Mouse (Mus musculus) CD8-positive naive resting alpha-beta T cell, adult 2 months (primary cell): ENCODE results near the gene Ank2.

Source experiments
- DNase-seq, 2 experiments: peaks; one replicate each; pipeline ENCODE4 v3.0.0; 2022; ENCODE audit warnings: low read depth in 2 of 2, low spot score in 2 of 2

Ank2 gene

DNA sequence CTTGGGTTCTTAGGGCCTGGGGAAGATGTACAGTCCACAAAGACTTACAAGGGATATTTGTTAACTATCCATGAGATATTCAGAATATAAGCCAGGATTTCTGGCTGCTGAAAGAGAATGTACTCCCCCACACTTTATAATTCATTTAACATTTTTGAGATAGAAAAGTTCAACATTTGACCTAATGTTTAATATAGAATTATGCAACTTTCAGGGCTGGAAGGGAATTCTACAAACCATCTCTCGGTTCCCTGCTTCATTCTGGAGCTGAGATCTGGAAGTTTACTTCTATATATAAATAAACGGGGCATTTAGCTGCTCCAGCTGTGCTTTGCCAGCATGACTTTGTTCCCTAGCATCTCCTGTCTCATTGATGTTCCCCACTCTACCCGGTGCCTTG lies 372.9 kb downstream of the Ank2 start:
- DNase-seq = no peak

DNA sequence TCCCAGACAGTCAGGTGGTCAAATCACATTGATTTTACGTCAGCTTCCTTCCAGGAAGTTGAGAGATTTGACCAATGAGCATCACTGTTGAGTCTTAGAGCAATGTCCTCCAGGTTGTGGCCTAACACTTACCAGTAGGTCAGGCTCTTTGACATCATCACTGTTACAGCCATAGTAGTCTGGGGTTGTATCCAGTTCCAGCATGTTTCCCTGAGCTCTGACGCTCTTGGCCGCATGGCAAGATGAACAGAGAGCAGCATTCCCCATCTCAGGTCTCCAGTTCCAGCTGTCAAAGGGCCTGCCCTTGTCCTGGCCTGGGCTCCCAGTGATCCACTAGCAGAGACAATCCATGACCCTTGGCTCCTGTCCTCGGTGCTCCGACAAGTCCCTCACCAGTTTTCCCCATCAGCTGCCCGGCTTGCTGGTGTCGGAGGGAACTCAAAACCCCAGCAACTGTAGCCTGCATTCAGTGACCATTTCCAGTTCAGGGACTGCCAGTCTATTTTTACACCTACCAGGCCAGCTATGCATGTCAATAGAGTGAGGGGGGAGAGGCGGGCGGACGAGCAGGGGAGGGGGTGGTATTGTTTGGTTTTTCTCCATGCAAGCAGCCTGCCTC lies 374.7 kb downstream of the Ank2 start:
- DNase-seq = no peak

DNA sequence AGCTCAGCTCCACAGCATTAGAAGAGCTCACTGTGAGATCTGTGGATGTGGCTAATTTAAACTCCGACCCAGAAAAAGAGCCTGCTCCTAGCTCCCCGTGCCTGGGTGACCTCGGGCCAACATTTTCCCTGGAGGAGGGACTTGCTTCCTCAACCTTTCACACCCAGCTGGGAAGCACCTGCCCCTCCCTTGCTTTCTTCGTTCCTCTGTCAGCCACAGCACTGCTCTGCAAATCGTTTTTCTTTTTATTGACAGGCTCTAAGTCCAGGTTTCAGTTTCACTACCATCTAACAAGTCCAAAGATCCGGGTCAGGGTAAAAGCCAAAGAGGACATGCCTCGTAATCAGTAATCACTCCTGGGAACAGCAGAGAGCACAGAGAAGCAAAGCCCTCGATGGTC lies 375.8 kb downstream of the Ank2 start:
- no peak for DNase-seq

DNA sequence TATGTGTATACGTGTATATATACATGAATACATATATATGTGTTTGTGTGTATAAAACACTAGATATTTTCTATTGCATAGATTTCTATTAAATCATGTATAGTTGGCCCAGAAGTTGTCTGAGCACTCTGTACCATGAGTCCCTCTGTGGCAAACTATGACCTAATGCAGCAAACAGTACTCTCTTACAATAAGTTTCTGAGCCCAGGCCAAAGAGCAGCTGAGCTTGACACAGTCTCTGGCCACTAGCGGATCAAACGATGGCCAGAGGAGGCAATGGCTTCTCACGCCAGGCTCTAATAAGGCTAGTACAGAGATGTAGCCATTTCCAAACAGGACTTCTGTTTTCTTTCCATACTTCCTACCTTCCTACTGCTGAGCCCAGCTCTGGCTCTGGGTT lies 380.4 kb downstream of the Ank2 start:
- no peak for DNase-seq

DNA sequence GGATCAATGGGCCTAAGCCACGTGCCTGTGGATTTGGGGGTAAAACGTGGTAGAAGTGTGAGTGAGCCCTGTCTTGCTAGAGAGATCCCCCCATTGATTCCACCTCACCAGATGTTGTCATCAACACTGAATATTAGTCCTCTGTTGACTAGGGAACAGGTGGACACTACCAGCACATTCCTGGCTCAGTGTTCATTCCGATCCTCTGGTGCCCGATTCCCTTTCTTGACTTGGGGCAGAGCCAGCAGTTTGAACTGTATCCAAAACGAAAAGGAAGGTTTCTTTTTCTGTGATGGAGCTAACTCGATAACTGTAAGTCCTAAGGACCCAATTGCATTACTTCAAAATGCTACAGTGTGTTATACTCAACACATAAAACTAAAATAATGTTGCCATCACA lies 382.9 kb downstream of the Ank2 start:
- no peak for DNase-seq

DNA sequence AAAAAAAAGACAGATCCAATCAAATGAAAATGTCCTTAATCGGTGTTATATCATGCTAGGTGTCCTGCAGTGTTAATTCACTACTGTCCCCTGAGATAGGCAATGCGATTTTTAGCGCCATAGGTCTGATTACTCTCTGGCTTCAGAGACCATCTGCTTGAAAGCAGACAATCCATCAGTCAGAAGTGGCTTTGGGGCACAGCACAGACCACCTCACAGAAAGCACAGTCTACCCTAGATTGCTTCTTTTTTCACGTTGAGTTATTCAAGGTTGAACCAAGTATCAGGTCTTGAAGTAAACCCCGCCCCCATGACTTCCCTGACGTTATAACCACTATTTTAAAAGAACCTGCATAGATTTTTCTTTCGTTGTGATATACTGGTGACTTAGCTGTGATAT lies 385.9 kb downstream of the Ank2 start:
- DNase-seq = no peak

DNA sequence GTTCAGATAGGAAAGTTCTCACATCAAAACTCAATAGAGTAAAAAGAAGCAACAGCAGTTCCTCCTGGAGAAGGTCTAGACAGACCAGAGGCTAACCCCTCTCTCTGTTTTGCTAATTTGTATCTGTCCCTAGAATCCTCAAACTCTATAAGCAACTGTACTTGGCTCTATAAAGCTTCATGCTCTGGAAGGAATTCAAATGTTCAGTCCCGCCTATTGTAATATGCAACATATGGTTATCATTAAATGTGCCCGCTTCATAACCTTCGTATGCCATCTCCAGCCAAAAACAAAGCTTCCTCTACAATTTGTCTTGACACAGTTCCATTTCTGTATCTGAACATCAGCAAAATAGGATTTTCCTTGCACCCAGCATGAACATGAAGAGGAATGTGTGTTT lies 389.7 kb downstream of the Ank2 start:
- no peak for DNase-seq

DNA sequence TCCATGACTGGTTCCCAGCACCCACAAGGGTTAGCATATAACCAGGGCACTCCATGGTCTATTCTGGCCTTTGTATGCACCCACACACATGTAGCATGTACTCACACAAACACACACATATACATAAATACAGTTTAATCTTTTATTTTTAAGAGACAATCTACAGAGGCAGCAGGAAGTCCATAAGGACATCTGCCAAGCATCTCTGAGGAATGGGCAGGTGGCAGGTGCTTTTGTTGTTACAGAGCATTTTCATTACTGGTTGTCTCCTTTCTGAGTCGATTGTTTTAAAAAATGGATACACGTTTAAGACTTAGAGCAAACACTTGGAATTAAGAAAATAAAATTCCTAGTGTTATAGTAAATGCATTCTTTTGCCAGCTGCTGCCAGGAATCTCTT lies 390.7 kb downstream of the Ank2 start:
- DNase-seq = no peak

DNA sequence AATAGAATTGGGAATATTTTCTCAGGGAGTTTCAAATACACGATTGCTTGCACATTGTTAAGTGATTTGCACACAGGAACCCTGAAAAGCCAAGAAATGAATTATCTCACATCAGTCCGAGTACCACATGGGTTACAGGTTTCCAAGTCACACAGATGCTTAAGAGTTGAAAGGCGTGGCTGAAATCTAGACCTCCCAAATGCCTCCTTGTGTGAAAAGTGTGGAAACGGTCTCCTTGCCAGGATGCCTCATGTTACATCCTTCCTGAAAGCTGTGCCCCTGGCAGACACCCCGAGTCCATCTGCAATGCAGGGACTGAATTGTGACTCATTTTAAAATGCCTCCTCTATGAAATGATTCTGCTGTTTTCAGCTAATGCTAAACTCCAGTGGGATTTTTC lies 391.9 kb downstream of the Ank2 start:
- DNase-seq = no peak

DNA sequence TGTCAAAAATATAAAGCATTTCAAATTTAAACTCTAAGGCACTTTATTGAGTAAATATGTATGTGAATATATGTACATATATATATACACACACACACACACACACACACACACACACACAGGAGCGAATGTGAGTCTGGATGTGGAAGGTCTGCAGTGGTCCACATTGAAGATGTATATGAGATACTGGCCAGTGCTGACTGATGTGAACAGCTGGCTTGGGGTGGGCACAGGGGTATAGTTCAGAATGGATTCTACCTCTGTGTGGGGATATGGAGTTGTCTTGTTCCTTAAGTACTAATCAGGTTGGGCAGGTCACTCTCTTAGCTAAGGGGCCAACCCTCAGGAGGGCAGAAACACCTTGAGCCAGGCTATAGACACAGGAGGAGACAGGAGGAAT lies 397.8 kb downstream of the Ank2 start:
- DNase-seq = no peak

DNA sequence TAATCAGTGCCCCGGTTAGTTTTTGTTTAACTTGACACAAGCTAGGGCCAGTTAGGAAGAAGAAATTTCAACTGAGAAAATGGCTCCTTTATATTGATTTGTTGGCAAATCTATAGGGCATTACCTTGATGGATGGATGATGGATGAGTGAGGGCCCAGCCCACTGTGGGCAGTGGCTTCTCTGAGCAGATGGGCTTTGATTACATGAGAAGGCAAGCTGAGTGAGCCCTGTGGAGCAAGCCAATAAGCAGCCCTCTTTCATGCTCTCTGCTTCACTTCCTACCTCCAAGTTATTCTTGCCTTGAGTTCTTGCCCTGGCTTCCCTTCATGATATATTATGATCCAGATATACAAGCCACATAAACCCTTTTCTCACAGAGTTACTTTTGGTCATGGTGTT lies 401.4 kb downstream of the Ank2 start:
- no peak for DNase-seq

DNA sequence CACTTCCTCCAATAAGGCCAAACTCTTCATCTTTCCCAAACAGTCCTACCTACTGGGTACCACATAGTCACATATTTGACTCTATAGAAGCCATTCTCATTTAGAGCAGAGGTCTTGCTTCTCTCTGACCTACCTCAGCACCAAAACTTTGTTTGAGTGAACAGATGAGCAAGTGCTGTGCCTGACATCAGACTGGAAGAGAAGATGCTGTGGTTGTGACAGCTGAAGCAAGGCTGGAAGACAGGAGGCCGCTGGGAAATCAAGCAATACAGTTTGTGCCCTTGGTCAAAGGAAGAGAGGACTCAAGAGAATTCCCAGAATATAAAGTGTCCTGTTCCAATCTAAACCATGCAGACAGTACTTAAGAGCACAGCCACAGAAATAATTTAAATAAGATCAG lies 402.0 kb downstream of the Ank2 start:
- no peak for DNase-seq

DNA sequence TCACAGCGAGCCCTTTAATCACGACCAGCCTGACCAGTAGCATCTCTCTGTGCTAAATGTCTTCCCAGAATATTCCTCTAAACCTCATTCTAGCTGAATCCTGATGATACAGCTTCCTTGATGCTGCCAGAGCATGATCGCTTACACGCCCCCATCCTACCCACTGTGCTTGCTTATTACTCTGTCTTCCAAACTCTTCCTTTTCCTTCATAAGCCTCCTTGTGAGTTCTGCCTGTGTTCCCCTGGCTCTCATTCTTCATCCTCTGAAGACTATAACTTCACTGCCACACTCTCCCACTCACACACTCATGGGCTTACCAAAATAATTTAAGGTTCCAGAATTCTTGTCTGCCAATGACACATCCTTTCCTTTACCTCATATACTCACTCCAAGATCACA lies 405.5 kb downstream of the Ank2 start:
- DNase-seq = no peak

DNA sequence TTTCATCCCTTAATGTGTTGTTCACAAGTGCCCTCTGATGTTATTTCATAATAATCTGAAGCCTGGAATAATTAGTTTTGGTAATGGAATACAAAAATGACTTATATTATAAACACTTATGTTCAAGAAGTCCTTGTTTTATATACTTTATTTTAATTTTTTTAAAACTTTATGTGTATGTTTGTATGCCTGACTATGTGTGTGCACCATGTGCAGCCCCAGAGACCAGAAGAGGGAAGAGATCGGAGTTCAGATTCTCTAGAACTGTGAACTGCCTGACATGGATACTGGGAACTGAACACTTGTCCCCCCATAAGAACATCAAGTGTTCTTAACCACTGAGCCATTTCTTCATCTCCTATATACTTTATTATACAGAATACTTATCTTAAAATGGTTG lies 411.6 kb downstream of the Ank2 start:
- DNase-seq = no peak

DNA sequence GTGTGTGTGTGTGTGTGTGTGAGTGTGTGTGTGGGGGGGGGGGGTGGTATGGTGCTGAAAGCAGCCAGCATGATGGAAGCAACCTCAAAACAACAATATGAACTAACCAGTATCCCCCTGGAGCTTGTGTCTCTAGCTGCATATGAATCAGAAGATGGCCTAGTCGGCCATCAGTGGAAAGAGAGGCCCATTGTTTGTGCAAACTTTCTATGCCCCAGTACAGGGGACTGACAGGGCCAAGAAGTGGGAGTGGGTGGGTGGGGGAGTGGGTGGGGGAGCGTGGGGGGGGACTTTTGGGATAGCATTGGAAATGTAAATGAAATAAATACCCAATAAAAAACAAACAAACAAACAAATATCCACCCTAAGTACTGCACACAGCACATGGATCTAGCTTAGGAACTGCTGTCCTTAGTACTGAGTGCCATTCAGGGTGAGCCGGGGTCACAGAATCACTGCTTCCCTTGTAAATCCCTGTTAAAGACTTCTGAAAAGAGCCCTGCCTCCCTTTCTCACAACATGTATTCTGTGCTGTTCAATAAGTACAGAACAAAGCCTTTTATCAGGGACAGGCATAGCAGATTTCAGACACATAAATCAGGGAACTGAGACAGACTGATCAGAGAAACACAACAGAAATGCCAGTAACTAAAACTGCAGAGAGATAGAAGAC lies 412.2 kb downstream of the Ank2 start:
- no peak for DNase-seq

DNA sequence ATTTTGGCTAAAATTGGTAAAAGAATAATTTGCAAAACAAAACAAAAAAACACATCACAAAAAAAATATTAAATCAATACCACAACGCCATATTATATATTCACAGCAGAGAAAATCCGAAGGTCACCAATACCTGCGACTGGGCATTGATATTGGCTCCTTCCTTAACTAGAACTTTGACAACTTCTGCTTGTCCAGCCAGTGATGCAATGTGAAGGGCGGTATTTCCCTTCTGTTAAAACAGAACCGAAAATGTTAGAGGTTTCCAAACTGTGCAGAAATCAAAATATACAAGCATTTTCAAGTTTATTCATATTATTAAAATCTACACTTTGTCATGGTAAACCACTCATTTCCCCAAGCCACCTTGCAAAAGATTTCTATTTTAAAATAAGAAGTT lies 421.8 kb downstream of the Ank2 start:
- DNase-seq = no peak

DNA sequence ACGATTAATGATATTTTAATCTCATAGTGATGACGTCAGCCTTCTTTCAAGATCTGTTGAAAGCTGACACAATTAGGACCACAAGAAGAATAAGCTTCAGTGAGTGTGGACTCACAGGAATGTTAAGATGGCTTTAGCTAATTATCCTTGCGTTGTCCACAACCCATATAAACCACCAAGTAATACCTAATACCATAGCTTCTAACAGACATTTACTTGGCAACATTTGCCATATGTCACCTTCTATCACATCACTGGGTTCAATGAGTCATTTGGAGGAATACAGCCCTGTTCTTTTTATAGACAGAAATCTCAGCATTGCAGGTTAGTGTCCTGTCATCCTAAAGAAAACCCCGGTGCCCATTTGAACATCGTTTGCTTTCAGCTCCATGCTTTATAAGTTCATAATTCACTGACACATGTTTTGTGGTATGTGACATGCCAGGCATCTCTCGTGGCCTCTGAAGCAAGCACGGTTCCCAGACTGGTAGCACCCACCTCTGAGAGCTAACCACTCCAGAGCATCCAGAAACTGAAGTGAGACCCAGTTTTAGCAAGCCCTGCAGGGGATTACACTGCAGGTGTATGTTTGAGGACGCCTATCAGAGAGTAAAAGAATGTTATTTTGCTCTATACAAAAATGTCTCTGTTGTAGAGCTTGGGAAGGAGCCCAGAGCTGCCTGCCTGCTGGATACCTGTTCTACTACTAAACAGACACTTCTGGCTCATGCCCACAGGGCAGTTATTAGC lies 423.4 kb downstream of the Ank2 start:
- DNase-seq = no peak

DNA sequence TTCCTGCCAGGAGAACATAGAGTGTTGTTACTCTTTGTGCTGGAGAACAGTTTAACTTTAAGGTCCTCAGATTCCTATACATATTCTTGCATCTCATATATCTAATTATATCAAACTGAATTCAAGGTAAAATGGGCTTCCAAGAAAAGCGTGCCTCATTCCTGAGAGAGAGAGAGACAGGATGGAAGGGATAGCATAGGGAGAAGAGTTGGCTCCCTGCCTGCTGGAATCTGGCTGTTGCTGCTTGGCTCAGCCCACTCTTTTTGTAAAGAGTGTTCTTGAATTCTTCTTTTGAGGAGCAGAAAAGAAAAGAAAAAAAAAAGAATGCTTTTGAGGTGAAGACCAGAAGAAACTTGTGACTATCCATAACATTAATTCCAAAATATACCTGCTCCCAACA lies 427.7 kb downstream of the Ank2 start:
- no peak for DNase-seq

DNA sequence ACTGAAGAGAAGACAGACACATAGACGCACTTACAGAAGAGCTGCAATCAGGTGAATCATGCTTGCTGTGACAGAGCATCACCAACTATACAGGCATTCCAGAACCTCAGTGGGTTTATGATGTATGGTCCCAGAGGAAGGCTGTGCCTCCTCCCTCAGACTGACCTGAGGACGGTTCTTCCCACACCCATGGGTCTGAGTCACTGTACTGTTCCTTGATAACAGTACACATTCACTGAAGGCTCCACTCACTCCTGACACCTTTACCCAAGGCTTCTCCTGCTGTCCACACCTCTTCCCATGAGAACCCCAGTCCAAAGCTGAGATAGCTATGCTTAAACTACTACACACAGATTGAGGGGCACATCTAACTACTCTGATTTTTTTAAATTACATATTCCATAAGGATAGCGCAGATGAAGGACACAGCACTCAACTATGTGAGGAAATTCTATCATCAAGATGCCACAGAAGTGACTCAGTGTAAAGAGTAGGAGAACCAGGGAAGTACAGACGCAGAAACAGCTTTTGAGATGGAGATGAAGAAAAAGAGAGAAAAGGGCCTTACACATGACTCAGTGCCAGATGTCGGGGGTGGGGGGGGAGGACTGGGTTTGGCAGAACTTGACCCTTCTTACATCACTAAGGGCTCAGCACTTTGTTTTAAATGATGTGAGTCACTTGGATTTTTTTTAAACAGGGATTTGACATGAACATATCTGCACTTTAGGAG lies 435.3 kb downstream of the Ank2 start:
- no peak for DNase-seq

DNA sequence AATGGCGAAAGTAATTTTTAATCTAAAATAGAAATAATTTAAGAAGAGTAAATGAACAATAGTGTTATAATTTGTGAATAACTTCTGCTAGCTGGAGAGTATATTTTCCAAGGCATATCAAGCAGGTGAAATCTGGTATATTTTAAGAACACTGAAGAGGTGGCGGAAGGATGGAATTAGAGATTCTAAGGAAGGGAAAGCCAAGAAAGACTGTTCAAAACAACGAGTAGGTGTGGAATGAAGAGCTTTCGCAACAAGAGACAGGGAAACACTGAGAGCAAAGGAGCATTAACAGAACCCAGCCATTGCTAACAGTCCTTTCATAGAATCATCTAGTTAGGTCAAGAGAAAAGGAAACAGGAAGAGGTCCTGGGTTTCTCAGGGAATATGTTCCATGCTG lies 439.5 kb downstream of the Ank2 start:
- DNase-seq = no peak

DNA sequence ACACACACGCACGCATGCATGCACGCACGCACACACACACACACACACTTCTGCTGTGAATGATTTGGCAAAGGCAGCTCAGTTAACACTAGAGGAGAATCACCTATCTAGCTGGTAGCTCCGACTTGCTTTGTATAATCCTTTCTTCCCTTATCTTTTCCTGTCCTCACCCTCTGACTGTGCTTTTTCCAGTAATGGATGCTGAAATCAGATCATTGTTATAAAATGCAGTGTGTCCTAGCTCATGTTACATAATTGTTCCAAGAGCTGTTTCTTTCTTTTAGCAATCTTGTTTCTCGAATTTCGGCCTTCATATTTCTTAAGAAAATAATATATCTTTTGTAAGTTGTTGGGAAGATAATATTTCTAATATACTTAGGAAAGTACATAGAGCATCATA lies 457.9 kb downstream of the Ank2 start:
- DNase-seq = no peak

DNA sequence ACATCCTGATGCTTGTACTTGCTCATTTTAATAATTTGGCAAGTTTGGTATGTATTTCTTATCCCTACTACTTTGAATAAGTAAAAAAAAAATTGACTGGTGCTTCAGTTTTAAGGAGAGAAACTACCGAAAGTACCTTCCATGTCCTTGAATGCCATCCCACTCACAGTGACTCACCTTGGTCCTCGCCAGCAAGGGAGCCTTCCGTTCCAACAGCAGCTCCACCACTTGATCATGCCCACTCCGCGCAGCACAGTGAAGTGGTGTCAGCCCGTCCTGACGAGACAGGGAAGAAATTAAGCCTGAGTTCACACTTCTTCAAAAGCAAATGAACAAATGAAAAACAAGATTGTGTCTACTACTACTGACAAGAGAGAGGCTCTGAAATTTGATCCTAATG lies 460.6 kb downstream of the Ank2 start:
- DNase-seq = no peak
